Mouse (Mus musculus) embryonic facial prominence, embryonic 13.5 days (tissue): ENCODE data around the gene Sh3d19. TPM values are rescaled to one million over a fixed set of nuclear protein-coding genes. Genes with fewer than 3 reads are reported as not detected.

Source experiments
- ATAC-seq: fragments of 200-750 bp; cut with Nextera tagmentation; 2 replicates; pipeline ENCODE4 v1.8.0; 2017; ENCODE audit warnings: low read depth; ENCODE audit not compliant: insufficient number of reproducible peaks, insufficient read depth, low FRiP score, low TSS enrichment
- H3K27ac ChIP-seq: fragments of 300-500 bp; sonication (generic); 2 replicates; pipeline ENCODE4 v1.5.1; 2015; ENCODE audit warnings: moderate library complexity, mild to moderate bottlenecking, inconsistent platforms
- H3K27me3 ChIP-seq: fragments of 300-500 bp; sonication (generic); 2 replicates; pipeline ENCODE4 v1.6.1; 2015; ENCODE audit warnings: mild to moderate bottlenecking, inconsistent platforms
- H3K36me3 ChIP-seq: fragments of 300-500 bp; sonication (generic); 2 replicates; pipeline ENCODE4 v1.6.1; 2015; ENCODE audit warnings: mild to moderate bottlenecking, inconsistent platforms
- H3K4me1 ChIP-seq: fragments of 300-500 bp; sonication (generic); 2 replicates; pipeline ENCODE4 v1.6.1; 2015; ENCODE audit warnings: inconsistent platforms
- H3K4me2 ChIP-seq: fragments of 300-500 bp; sonication (generic); 2 replicates; pipeline ENCODE4 v1.6.1; 2015; ENCODE audit warnings: moderate library complexity, mild to moderate bottlenecking, inconsistent platforms
- H3K4me3 ChIP-seq: fragments of 300-500 bp; sonication (generic); 2 replicates; pipeline ENCODE4 v1.5.1; 2015; ENCODE audit warnings: mild to moderate bottlenecking, inconsistent platforms
- H3K9ac ChIP-seq: fragments of 300-500 bp; sonication (generic); 2 replicates; pipeline ENCODE4 v1.6.1; 2015; ENCODE audit warnings: mild to moderate bottlenecking, inconsistent platforms
- H3K9me3 ChIP-seq: fragments of 300-500 bp; sonication (generic); 2 replicates; pipeline ENCODE4 v1.6.1; 2016; ENCODE audit warnings: inconsistent platforms
- WGBS: fragments of 180-500 bp; shearing (Covaris S2); methylation state at CpG from one replicate; pipeline ENCODE4 v1.1.7; 2015; ENCODE audit warnings: mixed read lengths; 5-methylcytosine and 5-hydroxymethylcytosine counted together
- polyA plus RNA-seq: library from polyadenylated mRNA; unstranded; fragments of >200 nt; fragmentation: Nextera tagmentation; extraction: Ambion mirVana; gene quantifications from 2 replicates; pipeline ENCODE4 v1.2.1, GENCODE M21; 2015

Gene Sh3d19
- polyA plus RNA-seq, 1 experiment from 2014 or later: 26.2 TPM

GRCm38 (mm10) chr3:86104909-86105308 is 134.0 kb downstream of the Sh3d19 start:
- WGBS: 83% methylated on average over 4 of the region's 4 CpGs
- H3K9ac ChIP-seq: no peak overlapping the region
- peaks cover 21% of the 10 kb centered on the region for H3K36me3 ChIP-seq
- H3K9me3 ChIP-seq: no peaks in the 10 kb centered on the region
- no peak overlapping the region for H3K27ac ChIP-seq
- H3K4me3 ChIP-seq: no peak overlapping the region
- H3K4me2 ChIP-seq: no peak overlapping the region
- H3K27me3 ChIP-seq: no peaks in the 10 kb centered on the region
- peaks cover 2% of the 10 kb centered on the region for H3K4me1 ChIP-seq
- ATAC-seq: no peak

DNA sequence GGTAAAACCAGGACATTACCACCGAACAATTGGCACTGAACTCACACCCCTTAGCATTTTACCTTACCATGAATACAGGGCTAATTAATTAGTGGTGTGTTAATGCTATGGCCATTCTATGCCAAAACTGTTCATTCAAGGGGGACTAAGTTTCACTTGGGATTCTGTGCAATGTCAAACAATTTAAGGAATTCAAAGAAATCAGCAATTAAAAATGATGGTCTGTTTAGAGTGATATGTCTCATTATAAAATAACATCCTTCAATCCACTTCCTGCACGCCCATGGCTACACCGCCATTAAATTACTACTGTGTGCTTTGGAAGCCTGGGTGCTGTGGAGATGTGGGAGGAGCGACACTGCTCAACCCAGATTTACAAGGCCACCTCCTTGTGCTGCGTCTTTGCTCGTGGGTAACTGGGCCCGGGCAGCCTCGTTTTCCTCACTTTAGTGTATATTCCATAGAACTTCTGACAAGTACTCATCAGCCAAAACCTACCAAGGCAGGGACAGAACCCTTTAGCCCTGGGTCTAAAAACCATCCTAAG is 135.2 kb downstream of the Sh3d19 start:
- no peaks in the 10 kb centered on the region for H3K9me3 ChIP-seq
- H3K27me3 ChIP-seq: no peaks in the 10 kb centered on the region
- H3K9ac ChIP-seq: no peak overlapping the region
- peaks cover 6% of the 10 kb centered on the region for H3K4me1 ChIP-seq
- peaks cover 21% of the 10 kb centered on the region for H3K36me3 ChIP-seq
- H3K4me3 ChIP-seq: no peak overlapping the region
- H3K27ac ChIP-seq: no peak overlapping the region
- 91% methylated on average over 8 of the region's 8 CpGs for WGBS
- no peak overlapping the region for H3K4me2 ChIP-seq
- ATAC-seq: no peak

- no peaks in the 10 kb centered on the region for H3K27me3 ChIP-seq
- no peak overlapping the region for H3K27ac ChIP-seq
- peaks cover 6% of the 10 kb centered on the region for H3K4me1 ChIP-seq
- H3K4me3 ChIP-seq: no peak overlapping the region
- H3K9me3 ChIP-seq: no peaks in the 10 kb centered on the region
- peaks cover 16% of the 10 kb centered on the region for H3K36me3 ChIP-seq
- no peak overlapping the region for H3K9ac ChIP-seq
- no peak for ATAC-seq
- no peak overlapping the region for H3K4me2 ChIP-seq
- WGBS: 75% methylated on average over 8 of the region's 8 CpGs
Measured at GRCm38 (mm10) chr3:86107637-86108539, 137.0 kb downstream of the Sh3d19 start.

- no peak overlapping the region for H3K4me3 ChIP-seq
- no peak overlapping the region for H3K9ac ChIP-seq
Measured at GRCm38 (mm10) chr3:86108576-86108975, 137.7 kb downstream of the Sh3d19 start.

GRCm38 (mm10) chr3:86109099-86109498 is 138.2 kb downstream of the Sh3d19 start:
- no peak overlapping the region for H3K4me2 ChIP-seq
- ATAC-seq: no peak
- 89% methylated on average over 7 of the region's 7 CpGs for WGBS
- H3K9ac ChIP-seq: no peak overlapping the region
- peaks cover 6% of the 10 kb centered on the region for H3K4me1 ChIP-seq
- no peak overlapping the region for H3K27ac ChIP-seq
- H3K27me3 ChIP-seq: no peaks in the 10 kb centered on the region
- H3K4me3 ChIP-seq: no peak overlapping the region
- no peaks in the 10 kb centered on the region for H3K9me3 ChIP-seq
- H3K36me3 ChIP-seq: peaks cover 13% of the 10 kb centered on the region

More at GRCm38 (mm10) chr3:86108576-86108975, 137.7 kb downstream of the Sh3d19 start:
- no peak for ATAC-seq
- H3K27ac ChIP-seq: no peak overlapping the region
- no peaks in the 10 kb centered on the region for H3K27me3 ChIP-seq
- H3K36me3 ChIP-seq: peaks cover 18% of the 10 kb centered on the region
- no peaks in the 10 kb centered on the region for H3K9me3 ChIP-seq
- 78% methylated on average over 4 of the region's 4 CpGs for WGBS
- H3K4me1 ChIP-seq: peaks cover 6% of the 10 kb centered on the region
- H3K4me2 ChIP-seq: no peak overlapping the region

DNA sequence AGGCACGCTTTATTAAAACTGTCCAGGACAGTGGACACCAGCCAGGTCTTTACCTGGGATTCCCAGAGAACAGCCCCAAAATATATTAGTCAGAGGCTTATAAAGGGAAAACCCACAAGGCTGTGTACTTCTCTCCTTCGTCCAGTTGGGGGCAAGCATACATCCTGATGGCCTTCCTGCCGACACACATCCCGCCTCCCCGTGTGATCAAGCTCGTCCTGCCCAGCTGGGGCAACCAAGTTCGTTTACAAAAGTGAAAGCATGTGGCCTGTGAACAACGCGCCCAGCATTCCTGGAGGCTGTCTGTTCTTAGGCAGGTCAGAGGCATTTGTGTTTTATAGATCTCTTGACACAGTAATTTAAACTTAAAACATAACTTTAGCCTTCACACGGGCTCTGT is 139.2 kb downstream of the Sh3d19 start:
- H3K4me3 ChIP-seq: 0 out of 2 replicates have a peak overlapping the region, but pooled peaks have one; percentile 9
- H3K27ac ChIP-seq: peak overlapping the region; percentile 62; the same call in 1 of the 2 replicates
- peaks cover 12% of the 10 kb centered on the region for H3K36me3 ChIP-seq
- 15% methylated on average over 10 of the region's 10 CpGs for WGBS
- H3K27me3 ChIP-seq: no peaks in the 10 kb centered on the region
- peaks cover 14% of the 10 kb centered on the region for H3K4me1 ChIP-seq
- no peak for ATAC-seq
- peak overlapping the region; percentile 44 for H3K4me2 ChIP-seq
- no peaks in the 10 kb centered on the region for H3K9me3 ChIP-seq
- peak overlapping the region; percentile 32; the same call in 1 of the 2 replicates for H3K9ac ChIP-seq

- no peak overlapping the region for H3K27ac ChIP-seq
- no peak overlapping the region for H3K4me2 ChIP-seq
- H3K27me3 ChIP-seq: no peaks in the 10 kb centered on the region
- H3K9ac ChIP-seq: no peak overlapping the region
- H3K4me1 ChIP-seq: peaks cover 15% of the 10 kb centered on the region
- no peak overlapping the region for H3K4me3 ChIP-seq
- 0 out of 2 replicates have a peak, but pooled peaks cover 5% of the 10 kb centered on the region for H3K9me3 ChIP-seq
- peaks cover 19% of the 10 kb centered on the region for H3K36me3 ChIP-seq
- WGBS: 84% methylated on average over 7 of the region's 7 CpGs
- no peak for ATAC-seq
Measured at GRCm38 (mm10) chr3:86112766-86113165, 141.9 kb downstream of the Sh3d19 start.

DNA sequence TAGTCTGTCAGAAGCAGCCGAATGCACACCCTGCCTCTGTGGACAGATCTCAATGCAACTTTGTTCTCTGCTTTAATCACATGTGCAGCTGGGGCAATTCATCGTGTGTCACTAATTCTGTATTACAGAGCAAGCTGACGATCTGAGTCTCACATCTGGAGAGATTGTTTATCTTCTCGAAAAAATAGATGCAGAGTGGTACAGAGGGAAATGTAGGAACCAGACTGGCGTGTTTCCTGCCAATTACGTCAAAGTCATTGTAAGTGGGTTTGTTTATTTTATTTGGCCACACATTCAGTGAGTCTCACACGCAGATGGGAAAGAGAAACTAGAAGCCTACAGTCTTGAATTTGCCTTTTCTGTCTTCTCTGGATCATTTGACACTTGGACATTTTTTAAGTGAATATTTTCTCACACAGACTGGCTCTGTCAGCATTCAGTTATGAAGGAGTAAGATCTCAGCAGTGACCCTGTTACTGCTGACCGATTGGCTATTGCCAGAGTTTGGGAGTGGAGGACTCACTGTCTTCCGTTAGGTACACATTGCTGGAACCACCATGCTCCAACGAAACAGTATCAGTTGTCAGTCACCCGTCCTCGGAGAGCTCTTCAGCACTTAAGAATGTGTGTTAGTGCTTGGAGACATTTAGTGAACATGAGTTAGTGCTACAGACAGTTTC is 143.9 kb downstream of the Sh3d19 start:
- peaks cover 29% of the 10 kb centered on the region for H3K4me1 ChIP-seq
- 0 out of 2 replicates have a peak overlapping the region, but pooled peaks have one; percentile 11 for H3K4me2 ChIP-seq
- H3K27ac ChIP-seq: peak overlapping the region; percentile 64
- H3K27me3 ChIP-seq: no peaks in the 10 kb centered on the region
- ATAC-seq: no peak
- 46% methylated on average over 12 of the region's 12 CpGs for WGBS
- H3K9ac ChIP-seq: no peak overlapping the region
- 0 out of 2 replicates have a peak, but pooled peaks cover 5% of the 10 kb centered on the region for H3K9me3 ChIP-seq
- no peak overlapping the region for H3K4me3 ChIP-seq
- peaks cover 19% of the 10 kb centered on the region for H3K36me3 ChIP-seq

DNA sequence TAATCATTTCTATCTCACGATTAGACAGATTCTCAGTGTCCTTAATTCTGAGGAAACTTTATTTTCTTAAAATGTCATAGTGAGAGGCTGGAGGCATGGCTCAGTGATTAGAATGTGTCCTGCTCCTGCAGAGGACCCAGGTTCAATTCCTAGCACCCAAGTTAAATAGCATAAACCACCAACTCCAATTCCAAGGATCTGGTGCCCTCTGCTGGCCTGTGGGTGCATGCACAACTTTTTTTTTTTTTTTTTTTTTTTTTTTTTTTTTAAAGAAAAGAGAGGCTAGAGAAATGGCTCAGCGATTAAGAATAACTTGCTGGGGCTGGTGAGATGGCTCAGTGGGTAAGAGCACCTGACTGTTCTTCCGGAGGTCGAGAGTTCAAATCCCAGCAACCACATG is 146.0 kb downstream of the Sh3d19 start:
- 0 out of 2 replicates have a peak, but pooled peaks cover 5% of the 10 kb centered on the region for H3K9me3 ChIP-seq
- no peak overlapping the region for H3K4me3 ChIP-seq
- no peak overlapping the region for H3K9ac ChIP-seq
- WGBS: 95% methylated on average over 4 of the region's 4 CpGs
- peaks cover 28% of the 10 kb centered on the region for H3K4me1 ChIP-seq
- no peaks in the 10 kb centered on the region for H3K27me3 ChIP-seq
- H3K4me2 ChIP-seq: no peak overlapping the region
- ATAC-seq: no peak
- peaks cover 27% of the 10 kb centered on the region for H3K36me3 ChIP-seq
- H3K27ac ChIP-seq: no peak overlapping the region

DNA sequence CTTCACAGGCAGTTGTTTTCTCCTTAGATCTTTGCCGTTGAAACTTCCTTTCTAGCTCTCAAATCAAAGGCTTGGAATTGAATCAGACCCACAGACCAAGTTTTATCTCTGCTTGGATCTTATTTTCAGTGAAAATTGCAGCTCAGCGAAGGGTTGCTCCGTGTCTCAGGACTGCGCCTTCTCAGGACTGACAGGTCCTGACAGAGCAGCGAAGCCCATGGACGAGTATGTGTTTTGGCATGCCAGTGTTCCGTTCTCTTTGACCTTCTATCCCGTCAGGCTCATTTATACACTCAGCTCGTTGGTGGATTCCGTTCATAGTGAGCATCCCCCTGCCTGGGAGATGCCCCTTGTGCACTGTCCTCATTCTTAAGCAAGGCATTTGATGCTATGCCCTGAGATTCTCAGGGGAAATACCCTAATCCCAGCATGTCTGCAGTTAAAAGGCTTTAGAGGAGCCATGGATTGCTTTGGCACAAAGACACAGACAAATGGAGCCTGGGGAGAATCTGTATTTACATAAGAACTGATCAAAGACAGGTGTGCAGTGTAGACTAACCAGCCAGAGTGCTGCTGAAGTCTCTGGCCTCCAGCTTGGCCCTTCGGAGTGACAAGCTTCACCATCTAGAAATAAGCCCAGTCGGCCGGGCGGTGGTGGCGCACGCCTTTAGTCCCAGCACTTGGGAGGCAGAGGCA is 148.5 kb downstream of the Sh3d19 start:
- Histone ChIP-seq H3K4me2 (peak overlapping the region; percentile 16; the same call in 1 of the 2 replicates), H3K36me3 (peaks cover 25% of the 10 kb centered on the region), H3K4me3 (no peak overlapping the region), H3K4me1 (peaks cover 27% of the 10 kb centered on the region), H3K27me3 (no peaks in the 10 kb centered on the region), H3K9ac (peak overlapping the region; percentile 40; the same call in 1 of the 2 replicates), H3K27ac (peak overlapping the region; percentile 48; the same call in 1 of the 2 replicates), H3K9me3 (0 out of 2 replicates have a peak, but pooled peaks cover 5% of the 10 kb centered on the region)
- ATAC-seq: no peak
- WGBS: 38% methylated on average over 16 of the region's 16 CpGs

DNA sequence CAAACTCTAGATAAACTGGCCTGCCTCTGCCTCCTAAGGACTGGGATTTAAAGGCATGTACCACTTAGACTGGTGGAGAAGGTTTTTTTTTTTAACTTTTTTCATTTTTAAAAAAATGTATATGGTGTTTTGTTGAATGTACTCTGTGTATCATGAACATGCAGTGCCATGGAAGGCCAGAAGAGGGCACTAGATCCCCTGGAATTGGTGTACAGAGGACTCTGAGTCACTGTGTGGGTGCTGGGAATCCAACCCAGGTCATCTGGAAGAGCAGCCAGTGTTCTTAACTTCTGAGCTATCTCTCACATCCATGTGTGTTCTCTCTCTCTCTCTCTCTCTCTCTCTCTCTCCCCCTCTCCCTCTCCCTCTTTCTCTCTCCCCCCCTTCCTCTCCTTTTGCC is 151.2 kb downstream of the Sh3d19 start:
- Histone ChIP-seq H3K27ac (no peak overlapping the region), H3K4me2 (no peak overlapping the region), H3K36me3 (peaks cover 21% of the 10 kb centered on the region), H3K4me1 (peaks cover 27% of the 10 kb centered on the region), H3K4me3 (no peak overlapping the region), H3K27me3 (no peaks in the 10 kb centered on the region), H3K9ac (no peak overlapping the region), H3K9me3 (no peaks in the 10 kb centered on the region)
- ATAC-seq: no peak
